Mouse (Mus musculus) limb, embryonic 14.5 days (tissue): ENCODE data around the gene Mlycd. TPM values are rescaled to one million over a fixed set of nuclear protein-coding genes. Genes with fewer than 3 reads are reported as not detected.
"Not testable (repeated sequence)": the region's sequence is repeated elsewhere in the genome, so short reads cannot be mapped to it uniquely, and the experiment has no call there.

Source experiments
- ATAC-seq: fragments of 200-750 bp; cut with Nextera tagmentation; 2 replicates; pipeline ENCODE4 v1.8.0; 2017; ENCODE audit warnings: low read depth, moderate number of reproducible peaks, moderate TSS enrichment; ENCODE audit not compliant: low FRiP score
- DNase-seq: peaks from one replicate; pipeline ENCODE4 v3.0.0-alpha.2; 2015; ENCODE audit warnings: low spot score
- H3K27ac ChIP-seq: fragments of 300-500 bp; sonication (generic); replicated peaks from 2 replicates; pipeline ENCODE4 v1.5.1; 2014; ENCODE audit warnings: low read depth, mild to moderate bottlenecking, low read length, moderate library complexity, mixed read lengths
- H3K27me3 ChIP-seq: fragments of 300-500 bp; sonication (generic); 2 replicates; pipeline ENCODE4 v1.6.1; 2014; ENCODE audit warnings: low read length, mixed read lengths; ENCODE audit not compliant: control insufficient read depth, insufficient read depth
- H3K36me3 ChIP-seq: fragments of 300-500 bp; sonication (generic); 2 replicates; pipeline ENCODE4 v1.6.1; 2014; ENCODE audit warnings: mild to moderate bottlenecking, low read length, moderate library complexity, mixed read lengths; ENCODE audit not compliant: control insufficient read depth, insufficient read depth
- H3K4me1 ChIP-seq: fragments of 300-500 bp; sonication (generic); 2 replicates; pipeline ENCODE4 v1.6.1; 2014; ENCODE audit warnings: antibody characterized with exemption, low read length, mixed read lengths; ENCODE audit not compliant: control insufficient read depth, insufficient read depth
- H3K4me2 ChIP-seq: fragments of 300-500 bp; sonication (generic); replicated peaks from 2 replicates; pipeline ENCODE4 v1.6.1; 2014; ENCODE audit warnings: low read depth, mild to moderate bottlenecking, low read length, moderate library complexity; ENCODE audit not compliant: severe bottlenecking
- H3K4me3 ChIP-seq: fragments of 300-500 bp; sonication (generic); replicated peaks from 2 replicates; pipeline ENCODE4 v1.5.1; 2014; ENCODE audit warnings: low read length
- H3K9ac ChIP-seq: fragments of 300-500 bp; sonication (generic); 2 replicates; pipeline ENCODE4 v1.6.1; 2014; ENCODE audit warnings: mild to moderate bottlenecking, low read depth, low read length, moderate library complexity; ENCODE audit not compliant: severe bottlenecking
- H3K9me3 ChIP-seq: fragments of 300-500 bp; sonication (generic); 2 replicates; pipeline ENCODE4 v1.6.1; 2016; ENCODE audit warnings: low read length; ENCODE audit not compliant: control insufficient read depth
- POLR2A ChIP-seq: fragments of 200-500 bp; IDR thresholded peaks from 2 replicates; pipeline ENCODE4 v1.8.0; 2012; ENCODE audit warnings: inconsistent platforms, mild to moderate bottlenecking, moderate library complexity, borderline replicate concordance; ENCODE audit not compliant: insufficient read depth, insufficient read length; ENCODE audit errors: extremely low read depth
- WGBS: fragments of 180-500 bp; shearing (Covaris S2); extraction: QIAGEN DNeasy Blood & Tissue Kit; methylation state at CpG from one replicate; pipeline ENCODE4 v1.1.7; 2014; 5-methylcytosine and 5-hydroxymethylcytosine counted together
- polyA plus RNA-seq, 2 experiments: library from polyadenylated mRNA; depleted of rRNA in 1 of 2; stranded (reverse) in 1 of 2; unstranded in 1 of 2; fragments of >200 nt; fragmentation: Nextera tagmentation in 1 of 2; extraction: Ambion mirVana in 1 of 2; gene quantifications; 2 replicates each; pipeline versions ENCODE4 v1.2.1 to v1.2.3; 2012 to 2014

Gene Mlycd
- polyA plus RNA-seq, 2 experiments: 13.6 to 19.1 TPM

GRCm38 (mm10) chr8:119353659-119354023, 41.0 kb upstream of the Mlycd start:
- H3K4me1 ChIP-seq: no peaks in the 10 kb centered on the region
- no peak for TF ChIP-seq POLR2A
- ATAC-seq: no peak
- no peak for DNase-seq
- no peaks in the 10 kb centered on the region for H3K9me3 ChIP-seq
- H3K9ac ChIP-seq: no peak overlapping the region
- H3K36me3 ChIP-seq: peaks cover 18% of the 10 kb centered on the region
- H3K27ac ChIP-seq: no peak overlapping the region
- no peak overlapping the region for H3K4me3 ChIP-seq
- 86% methylated on average over 6 of the region's 6 CpGs for WGBS
- no peak overlapping the region for H3K4me2 ChIP-seq
- no peaks in the 10 kb centered on the region for H3K27me3 ChIP-seq

- ATAC-seq, H3K27me3 ChIP-seq, H3K27ac ChIP-seq, H3K36me3 ChIP-seq, H3K9ac ChIP-seq, H3K9me3 ChIP-seq, DNase-seq, H3K4me3 ChIP-seq, H3K4me1 ChIP-seq, H3K4me2 ChIP-seq: not testable (repeated sequence)
- 63% methylated on average over 5 of the region's 5 CpGs for WGBS
Measured at GRCm38 (mm10) chr8:119356631-119357030, 38.0 kb upstream of the Mlycd start.

GRCm38 (mm10) chr8:119358175-119358574, 36.5 kb upstream of the Mlycd start:
- Histone ChIP-seq H3K4me2 (no peak overlapping the region), H3K27me3 (no peaks in the 10 kb centered on the region), H3K36me3 (no peaks in the 10 kb centered on the region), H3K4me1 (no peaks in the 10 kb centered on the region), H3K9ac (no peak overlapping the region), H3K27ac (no peak overlapping the region), H3K4me3 (no peak overlapping the region), H3K9me3 (no peaks in the 10 kb centered on the region)
- DNase-seq (no peak), ATAC-seq (peak; percentile 30; the same call in 1 of the 2 replicates)
- no peak for TF ChIP-seq POLR2A
- WGBS: 33% methylated on average over 7 of the region's 7 CpGs

- no peaks in the 10 kb centered on the region for H3K27me3 ChIP-seq
- H3K9ac ChIP-seq: no peak overlapping the region
- H3K4me3 ChIP-seq: no peak overlapping the region
- H3K4me1 ChIP-seq: no peaks in the 10 kb centered on the region
- H3K9me3 ChIP-seq: no peaks in the 10 kb centered on the region
- H3K4me2 ChIP-seq: no peak overlapping the region
- no peaks in the 10 kb centered on the region for H3K36me3 ChIP-seq
- ATAC-seq (no peak), DNase-seq (no peak)
- no peak overlapping the region for H3K27ac ChIP-seq
- TF ChIP-seq POLR2A: no peak
- 37% methylated on average over 14 of the region's 14 CpGs for WGBS
Measured at GRCm38 (mm10) chr8:119358836-119359235, 35.8 kb upstream of the Mlycd start.

- no peak for TF ChIP-seq POLR2A
- no peak for ATAC-seq
- no peak overlapping the region for H3K27ac ChIP-seq
- DNase-seq: no peak
- no peak overlapping the region for H3K4me2 ChIP-seq
- H3K36me3 ChIP-seq: no peaks in the 10 kb centered on the region
- H3K9me3 ChIP-seq: no peaks in the 10 kb centered on the region
- 77% methylated on average over 7 of the region's 8 CpGs for WGBS
- H3K9ac ChIP-seq: no peak overlapping the region
- no peak overlapping the region for H3K4me3 ChIP-seq
- H3K27me3 ChIP-seq: no peaks in the 10 kb centered on the region
- H3K4me1 ChIP-seq: no peaks in the 10 kb centered on the region
Measured at GRCm38 (mm10) chr8:119360686-119361295, 33.9 kb upstream of the Mlycd start.

GRCm38 (mm10) chr8:119374716-119375115, 20.0 kb upstream of the Mlycd start:
- H3K27ac ChIP-seq, H3K4me2 ChIP-seq, H3K4me1 ChIP-seq, H3K27me3 ChIP-seq, H3K36me3 ChIP-seq, H3K4me3 ChIP-seq, H3K9ac ChIP-seq, DNase-seq, ATAC-seq, H3K9me3 ChIP-seq: not testable (repeated sequence)
- 92% methylated on average over 9 of the region's 9 CpGs for WGBS
